In the genomic region with DNA sequence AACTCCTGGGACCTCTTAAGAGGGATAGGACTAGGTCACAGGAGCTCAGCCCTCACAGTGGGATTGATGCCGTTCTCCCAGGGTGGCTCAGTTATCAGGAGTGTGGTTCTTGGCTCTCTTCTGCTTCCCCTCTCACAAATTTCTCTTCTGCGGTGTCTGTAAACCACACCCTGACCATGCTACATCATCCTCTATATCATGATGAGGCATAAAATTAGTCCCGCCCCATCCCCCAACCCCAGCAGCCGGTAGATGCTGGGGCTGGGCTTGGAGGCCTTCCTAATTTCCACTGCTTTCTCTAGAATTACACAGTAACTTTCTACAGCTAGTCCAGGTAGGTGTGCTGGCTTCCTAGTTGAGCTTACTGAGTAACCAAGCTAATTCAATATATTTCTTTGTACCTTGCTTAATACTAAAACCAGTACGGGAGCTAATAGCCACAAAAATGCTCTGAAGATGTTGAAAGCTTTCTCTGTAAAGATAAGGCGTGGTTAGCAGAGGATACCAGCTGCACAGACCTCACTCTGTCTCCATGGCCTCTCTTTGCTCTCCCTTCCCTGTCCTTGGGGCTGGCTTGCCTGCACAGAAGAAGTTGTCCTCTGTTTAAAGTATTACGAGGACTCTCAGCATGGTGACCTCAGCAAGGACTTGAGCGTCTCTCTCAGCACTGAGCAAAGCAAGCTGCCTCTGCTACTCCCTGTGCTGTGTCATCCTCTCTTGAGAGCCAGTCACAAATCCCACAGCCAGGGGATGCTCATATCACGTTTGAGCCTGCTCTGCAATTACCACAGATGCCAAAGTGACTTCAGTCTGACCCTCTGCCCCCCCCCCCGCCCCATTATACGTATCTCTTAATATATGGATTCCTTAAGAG, we compare ENCODE assay signal across 13 mouse cellular contexts. TPM values are rescaled to one million over a fixed set of nuclear protein-coding genes. Genes with fewer than 3 reads are reported as not detected.
DNase-seq lines count a peak whose midpoint lies in the region; ATAC-seq and TF ChIP-seq lines count a peak whose summit lies in the region.
"Had no signal": no experiment of that assay in that cellular context is flagged by ENCODE, and none has a peak within 500 bp of the region (broad histone marks: within the 10 kb centered on the region; RNA-seq: fewer than 3 reads in every experiment).

No protein-coding gene starts in this region.

- no peak overlapping the region for H3K4me3 ChIP-seq in neural tube, embryonic 11.5 days (ENCODE audit: low read depth, low read length)
- H3K4me3 ChIP-seq in neural tube, embryonic 15.5 days (replicated peaks), result no peak overlapping the region
- H3K4me3 ChIP-seq in olfactory bulb, adult 2 months (ENCODE audit: insufficient read depth, low read depth, low read length), result no peak overlapping the region
- H3K4me3 ChIP-seq: embryonic facial prominence, embryonic 15.5 days; left cerebral cortex, adult 2 months had no signal

- TF ChIP-seq POLR2A in olfactory bulb, adult 2 months (IDR thresholded peaks at IDR 0.05; ENCODE audit: insufficient read depth, low read depth, low read length), result no peak

- H3K9me3 ChIP-seq in neural tube, embryonic 11.5 days (ENCODE audit: control insufficient read depth, low read length), result no peaks in the 10 kb centered on the region
- H3K9me3 ChIP-seq in neural tube, embryonic 15.5 days (replicated peaks), result no peaks in the 10 kb centered on the region
- H3K9me3 ChIP-seq: embryonic facial prominence, embryonic 15.5 days; heart, embryonic 10.5 days had no signal

- peaks cover 9% of the 10 kb centered on the region for H3K4me1 ChIP-seq in neural tube, embryonic 11.5 days (ENCODE audit: control insufficient read depth, insufficient read depth, low read length)
- peaks cover 20% of the 10 kb centered on the region for H3K4me1 ChIP-seq in neural tube, embryonic 15.5 days
- peaks cover 20% of the 10 kb centered on the region for H3K4me1 ChIP-seq in olfactory bulb, adult 2 months (ENCODE audit: control insufficient read depth, insufficient read depth, low read length)

- no peaks in the 10 kb centered on the region for H3K36me3 ChIP-seq in neural tube, embryonic 11.5 days (ENCODE audit: control insufficient read depth, insufficient read depth, low read length)
- no peaks in the 10 kb centered on the region for H3K36me3 ChIP-seq in neural tube, embryonic 15.5 days
- H3K36me3 ChIP-seq: embryonic facial prominence, embryonic 15.5 days; heart, embryonic 10.5 days had no signal

- DNase-seq in embryo, embryonic 10 days (ENCODE audit: low spot score), result peak; percentile 23
- no peak for DNase-seq in embryo, embryonic 11 days
- DNase-seq in neural tube, embryonic 11.5 days (ENCODE audit: low spot score), result no peak
- no peak for DNase-seq in urinary bladder, postnatal 4 days (ENCODE audit: low spot score in 2 of 2)
- DNase-seq in gastrocnemius, postnatal 10 days, result no peak
- DNase-seq: lung, postnatal 4 days had no signal

- no peak overlapping the region for H3K4me2 ChIP-seq in neural tube, embryonic 11.5 days (ENCODE audit: low read depth)
- H3K4me2 ChIP-seq in neural tube, embryonic 15.5 days, result no peak overlapping the region
- H3K4me2 ChIP-seq: embryonic facial prominence, embryonic 15.5 days had no signal

- no peak overlapping the region for H3K27ac ChIP-seq in neural tube, embryonic 11.5 days (ENCODE audit: low read depth, low read length)
- H3K27ac ChIP-seq in neural tube, embryonic 15.5 days (replicated peaks), result no peak overlapping the region
- peak overlapping the region; percentile 73 for H3K27ac ChIP-seq in olfactory bulb, adult 2 months (ENCODE audit: insufficient read depth, low read depth, low read length)
- H3K27ac ChIP-seq: embryonic facial prominence, embryonic 15.5 days; left cerebral cortex, adult 2 months had no signal

- ATAC-seq in neural tube, embryonic 11.5 days (ENCODE audit: insufficient read depth, low FRiP score, low TSS enrichment), result no peak
- no peak for ATAC-seq in neural tube, embryonic 15.5 days (ENCODE audit: low FRiP score)
- ATAC-seq in granulocyte monocyte progenitor cell, adult 5-6 weeks (replicated peaks; ENCODE audit: poor library complexity, severe bottlenecking), result peak; percentile 47
- ATAC-seq: intestine, embryonic 16.5 days had no signal

- 0 out of 2 replicates have a peak overlapping the region, but pooled peaks have one; percentile 18 for H3K9ac ChIP-seq in neural tube, embryonic 11.5 days (ENCODE audit: low read length)
- no peak overlapping the region for H3K9ac ChIP-seq in neural tube, embryonic 15.5 days (replicated peaks)
- H3K9ac ChIP-seq: embryonic facial prominence, embryonic 15.5 days had no signal

- WGBS in neural tube, embryonic 11.5 days, result 45% methylated on average over 11 of the region's 11 CpGs
- 44% methylated on average over 11 of the region's 11 CpGs for whole genome bisulfite sequencing in neural tube, embryonic 15.5 days
- WGBS in olfactory bulb, adult 2 months, result 45% methylated on average over 11 of the region's 11 CpGs

- H3K27me3 ChIP-seq in neural tube, embryonic 11.5 days (ENCODE audit: control insufficient read depth, insufficient read depth, low read length), result no peaks in the 10 kb centered on the region
- H3K27me3 ChIP-seq in neural tube, embryonic 15.5 days (replicated peaks), result no peaks in the 10 kb centered on the region

- TF ChIP-seq CTCF in olfactory bulb, adult 2 months (IDR thresholded peaks at IDR 0.05; ENCODE audit: insufficient read depth, low read depth, low read length), result no peak

RNA-seq across cellular contexts. Expression of gene Uck2, which starts 3.8 kb away (rescaled TPM):
- 116 and 119 TPM in 2 replicates for polyA plus RNA-seq in neural tube, embryonic 11.5 days (2014; fragmentation: Nextera tagmentation; extraction: Ambion mirVana)
- polyA plus RNA-seq in neural tube, embryonic 15.5 days (2015; fragmentation: Nextera tagmentation; extraction: Ambion mirVana), result 46.6 and 75.5 TPM in 2 replicates
- total RNA-seq in granulocyte monocyte progenitor cell, adult 5-6 weeks (2014; fragmentation: Nextera tagmentation), result 181 and 224 TPM in 2 replicates
- 223 and 286 TPM in 2 replicates for total RNA-seq in granulocyte monocyte progenitor cell, adult 5-6 weeks (2017)
- 323 TPM in 1 of 2 replicates, not detected in the other for polyA plus RNA-seq in olfactory bulb, adult 2 months (2012; ENCODE audit: insufficient read depth, insufficient read length, low replicate concordance, missing spikeins)
- 10 to 100 TPM; 25.1 to 32.1 TPM for total RNA-seq in gastrocnemius, postnatal 10 days (2021)

RNA-seq across cellular contexts. Expression of gene Tmco1, which starts 19.3 kb away (rescaled TPM):
- polyA plus RNA-seq in neural tube, embryonic 11.5 days (2014; fragmentation: Nextera tagmentation; extraction: Ambion mirVana), result 81.9 and 93.0 TPM in 2 replicates
- polyA plus RNA-seq in neural tube, embryonic 15.5 days (2015; fragmentation: Nextera tagmentation; extraction: Ambion mirVana), result 76.2 and 79.1 TPM in 2 replicates
- 97.6 and 127 TPM in 2 replicates for total RNA-seq in granulocyte monocyte progenitor cell, adult 5-6 weeks (2014; fragmentation: Nextera tagmentation)
- 170 and 172 TPM in 2 replicates for total RNA-seq in granulocyte monocyte progenitor cell, adult 5-6 weeks (2017)
- not detected in 2 replicates for polyA plus RNA-seq in olfactory bulb, adult 2 months (2012; ENCODE audit: insufficient read depth, insufficient read length, low replicate concordance, missing spikeins)
- 10 to 100 TPM; 42.8 to 43.2 TPM for total RNA-seq in gastrocnemius, postnatal 10 days (2021)
